Mouse (Mus musculus) MEL (cell line): Measurements from ENCODE around the gene Prkar1b.

Experiments used
- CHD1 ChIP-seq: IDR thresholded peaks from 2 replicates; pipeline ENCODE4 v1.6.1; 2012; ENCODE audit warnings: low read depth, mild to moderate bottlenecking, inconsistent platforms, low read length, improper control_type of control experiment
- EP300 ChIP-seq, 2 experiments: IDR thresholded peaks; 2 replicates each; pipeline ENCODE4 v1.6.1; 2011; ENCODE audit warnings: improper control_type of control experiment in 2 of 2, low read length in 2 of 2, low read depth in 1 of 2, mild to moderate bottlenecking in 1 of 2
- MEF2A ChIP-seq: IDR thresholded peaks from 2 replicates; pipeline ENCODE4 v1.6.1; 2014; ENCODE audit warnings: low read depth, mild to moderate bottlenecking, inconsistent platforms, low read length, improper control_type of control experiment; ENCODE audit not compliant: poor library complexity, insufficient replicate concordance, severe bottlenecking; ENCODE audit errors: extremely low read depth
- MXI1 ChIP-seq: IDR thresholded peaks from 2 replicates; pipeline ENCODE4 v1.6.1; 2011; ENCODE audit warnings: mild to moderate bottlenecking, low read depth, low read length, improper control_type of control experiment
- MYB ChIP-seq: IDR thresholded peaks from 2 replicates; pipeline ENCODE4 v1.6.1; 2011; ENCODE audit warnings: mild to moderate bottlenecking, low read depth, low read length, improper control_type of control experiment
- POLR2A ChIP-seq, 2 experiments: IDR thresholded peaks; 2 replicates each; pipeline ENCODE4 v1.6.1; 2011 to 2012; ENCODE audit warnings: low read length in 2 of 2, mild to moderate bottlenecking in 2 of 2, control low read depth in 1 of 2, improper control_type of control experiment in 1 of 2, low read depth in 1 of 2, moderate library complexity in 1 of 2; ENCODE audit not compliant: control insufficient read depth in 1 of 2, insufficient read depth in 1 of 2, poor library complexity in 1 of 2
- USF1 ChIP-seq: IDR thresholded peaks from 2 replicates; pipeline ENCODE4 v1.6.1; 2014; ENCODE audit warnings: low read depth, mild to moderate bottlenecking, inconsistent platforms, low read length, improper control_type of control experiment, moderate library complexity
- ZMIZ1 ChIP-seq: IDR thresholded peaks from 2 replicates; pipeline ENCODE4 v1.6.1; 2012; ENCODE audit warnings: low read depth, mild to moderate bottlenecking, inconsistent platforms, low read length, improper control_type of control experiment, moderate library complexity

DNA sequence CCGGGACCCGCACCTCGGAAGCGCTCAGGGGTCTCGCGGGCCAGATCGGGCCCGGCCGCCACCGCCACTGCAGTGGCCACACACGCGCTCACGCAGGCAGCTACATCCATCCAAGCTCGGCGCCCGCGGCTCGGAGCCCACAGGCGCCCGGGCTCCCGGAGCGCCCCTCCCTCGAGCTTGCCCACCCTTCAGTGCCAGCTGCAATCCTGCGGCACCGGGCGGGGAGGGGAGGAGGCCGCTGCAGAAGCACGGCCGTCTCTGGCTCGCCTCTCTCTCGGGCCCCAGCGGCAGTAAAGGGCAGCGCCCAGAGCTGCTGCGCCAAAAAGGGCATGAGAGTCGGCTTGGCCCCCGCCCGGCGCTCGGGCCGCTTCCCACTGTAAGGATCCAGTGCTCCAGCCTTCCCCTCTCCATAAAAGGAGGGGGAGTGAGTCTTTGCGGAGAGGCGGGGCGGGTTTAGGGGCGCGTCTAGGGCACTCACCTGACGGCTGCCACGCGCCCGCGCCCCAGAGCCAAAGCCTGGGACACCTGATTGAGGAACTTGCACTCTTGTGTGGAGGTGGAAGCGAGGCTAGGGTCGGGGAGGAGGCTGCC lies 154.0 kb downstream of the Prkar1b start:
- TF ChIP-seq MEF2A (no peak), EP300 (IDR thresholded peaks at IDR 0.05; ENCODE audit: low read depth in 1 of 2, low read length in 2 of 2) (no peak), POLR2A (IDR thresholded peaks at IDR 0.05; ENCODE audit: control insufficient read depth in 1 of 2, insufficient read depth in 1 of 2, low read depth in 1 of 2, low read length in 2 of 2, poor library complexity in 1 of 2) (no peak), MXI1 (no peak), USF1 (no peak), MYB (no peak), ZMIZ1 (no peak), CHD1 (no peak)
